Mouse (Mus musculus): ENCODE results near the gene Peli2.

Peli2 gene

GRCm38 (mm10) chr14:48190946-48191345 lies 70.3 kb downstream of the Peli2 start:
- DNase-seq (ENCODE audit: low spot score): no peak

GRCm38 (mm10) chr14:48191925-48192324 lies 71.3 kb downstream of the Peli2 start:
- no peak for DNase-seq (ENCODE audit: low spot score)

DNA sequence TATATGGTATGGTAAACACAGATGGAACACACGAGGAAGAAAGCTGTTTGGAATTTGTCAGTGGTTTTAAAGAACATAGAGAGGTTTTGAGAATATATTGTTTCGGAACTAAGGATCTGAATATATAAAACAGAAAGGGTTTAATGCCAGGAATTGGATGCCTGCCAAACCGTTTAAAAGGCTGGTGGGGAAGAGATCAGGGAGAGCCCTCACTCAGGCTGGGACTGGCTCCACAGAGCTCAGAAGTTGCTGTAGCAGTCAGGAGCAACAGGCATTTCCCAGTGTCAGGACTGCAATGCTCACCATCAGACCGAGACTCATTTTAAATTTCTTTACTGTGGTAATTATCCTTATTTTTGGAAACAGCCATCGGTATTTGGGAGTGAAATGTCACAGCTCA lies 76.2 kb downstream of the Peli2 start:
- no peak for DNase-seq (ENCODE audit: low spot score)

DNA sequence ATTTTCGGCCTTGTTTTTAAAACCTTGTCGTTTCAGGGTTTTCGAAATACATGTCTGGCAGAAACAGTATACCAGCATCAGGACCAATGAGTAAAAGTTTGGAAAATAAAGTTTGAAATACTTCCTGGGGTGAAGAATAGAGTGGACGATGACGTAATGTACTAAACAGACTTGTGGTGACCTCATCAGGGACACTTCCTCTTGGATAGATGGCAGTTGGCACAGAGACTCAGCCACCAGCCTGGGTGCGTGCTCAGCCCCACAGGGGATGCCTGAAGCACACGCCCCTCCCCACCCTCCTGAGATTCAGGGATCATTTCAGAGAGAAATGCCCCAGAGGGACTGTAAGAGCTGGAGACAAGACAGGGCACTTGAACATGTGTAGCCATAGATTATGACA lies 76.7 kb downstream of the Peli2 start:
- DNase-seq (ENCODE audit: low spot score): no peak

DNA sequence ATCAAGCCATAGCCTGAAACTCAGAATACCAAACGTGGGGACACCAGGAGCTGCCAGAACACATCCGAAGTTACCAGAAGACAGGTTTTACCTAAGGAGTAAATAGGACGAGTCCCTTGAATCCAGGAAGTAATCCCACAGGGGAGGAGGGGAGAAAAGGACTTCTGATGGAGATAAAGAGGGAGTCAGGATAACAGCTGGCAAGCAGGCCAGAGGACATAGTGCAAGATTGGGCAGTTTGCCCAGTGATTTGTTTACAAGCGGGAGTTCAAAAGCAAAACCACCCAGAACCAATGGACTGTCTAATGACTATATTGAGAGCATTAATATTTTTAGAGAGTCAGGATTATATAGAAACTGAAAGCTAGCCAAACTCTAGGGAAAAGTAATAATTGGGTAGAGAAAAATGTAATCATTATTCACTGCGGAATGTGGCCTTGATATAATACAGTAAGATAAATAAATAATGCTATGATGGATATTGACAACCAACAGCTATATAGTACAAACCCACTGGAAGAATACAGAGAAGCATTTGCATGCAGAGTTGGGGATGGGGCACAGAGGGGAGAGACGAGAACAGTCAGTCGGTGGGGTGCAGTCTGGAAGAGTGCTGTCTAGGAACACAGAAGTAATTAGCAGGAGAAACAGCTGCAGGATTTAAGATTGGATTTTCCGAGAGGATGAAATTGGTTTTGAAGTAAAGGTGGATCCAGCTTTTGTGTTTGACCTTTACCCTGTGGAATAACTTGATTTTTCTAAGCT lies 77.7 kb downstream of the Peli2 start:
- no peak for DNase-seq (ENCODE audit: low spot score)

DNA sequence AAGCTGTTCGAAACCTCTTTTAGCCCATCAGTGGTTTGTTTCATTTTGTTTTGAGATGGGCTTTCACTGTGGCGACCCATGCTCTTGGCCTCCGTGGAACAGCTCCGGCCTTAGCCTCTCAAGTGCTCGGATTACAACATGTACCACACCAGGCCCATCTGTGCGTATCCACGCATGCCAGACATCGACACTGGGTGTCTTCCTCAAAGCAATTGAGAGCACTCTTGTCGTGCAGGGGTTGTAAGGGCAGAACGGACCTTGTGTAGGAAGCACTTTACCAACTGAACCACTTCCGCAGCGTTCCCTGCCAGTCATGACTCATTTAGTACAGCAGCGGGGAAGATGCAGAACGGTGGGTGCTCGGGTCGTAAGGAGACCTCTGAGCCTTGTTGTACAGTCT lies 78.3 kb downstream of the Peli2 start:
- no peak for DNase-seq (ENCODE audit: low spot score)

- DNase-seq (ENCODE audit: low spot score): no peak
Measured at GRCm38 (mm10) chr14:48199506-48199905, 78.9 kb downstream of the Peli2 start.

GRCm38 (mm10) chr14:48200291-48200690 lies 79.7 kb downstream of the Peli2 start:
- no peak for DNase-seq (ENCODE audit: low spot score)

- no peak for DNase-seq (ENCODE audit: low spot score)
Measured at GRCm38 (mm10) chr14:48200788-48201187, 80.2 kb downstream of the Peli2 start.

DNA sequence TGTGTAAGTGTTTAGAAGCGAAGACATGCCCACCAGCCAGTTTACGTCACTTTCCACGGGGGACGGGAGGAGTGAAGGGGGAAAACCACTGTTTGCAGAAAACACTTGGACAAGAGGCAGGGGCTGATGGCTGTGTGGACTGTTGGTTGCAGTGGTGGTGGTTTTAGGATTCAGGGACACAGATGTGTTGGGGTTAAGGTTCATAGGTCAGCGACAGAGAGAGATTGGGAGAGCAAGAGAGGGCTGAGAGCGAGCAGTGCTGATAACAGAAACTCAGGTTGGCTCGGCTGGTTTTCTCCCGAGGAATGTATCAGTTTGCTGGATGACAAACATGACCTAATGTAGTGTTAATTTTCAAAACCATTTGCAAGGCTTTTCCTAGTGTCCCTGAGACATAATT lies 80.8 kb downstream of the Peli2 start:
- DNase-seq (ENCODE audit: low spot score): no peak

DNA sequence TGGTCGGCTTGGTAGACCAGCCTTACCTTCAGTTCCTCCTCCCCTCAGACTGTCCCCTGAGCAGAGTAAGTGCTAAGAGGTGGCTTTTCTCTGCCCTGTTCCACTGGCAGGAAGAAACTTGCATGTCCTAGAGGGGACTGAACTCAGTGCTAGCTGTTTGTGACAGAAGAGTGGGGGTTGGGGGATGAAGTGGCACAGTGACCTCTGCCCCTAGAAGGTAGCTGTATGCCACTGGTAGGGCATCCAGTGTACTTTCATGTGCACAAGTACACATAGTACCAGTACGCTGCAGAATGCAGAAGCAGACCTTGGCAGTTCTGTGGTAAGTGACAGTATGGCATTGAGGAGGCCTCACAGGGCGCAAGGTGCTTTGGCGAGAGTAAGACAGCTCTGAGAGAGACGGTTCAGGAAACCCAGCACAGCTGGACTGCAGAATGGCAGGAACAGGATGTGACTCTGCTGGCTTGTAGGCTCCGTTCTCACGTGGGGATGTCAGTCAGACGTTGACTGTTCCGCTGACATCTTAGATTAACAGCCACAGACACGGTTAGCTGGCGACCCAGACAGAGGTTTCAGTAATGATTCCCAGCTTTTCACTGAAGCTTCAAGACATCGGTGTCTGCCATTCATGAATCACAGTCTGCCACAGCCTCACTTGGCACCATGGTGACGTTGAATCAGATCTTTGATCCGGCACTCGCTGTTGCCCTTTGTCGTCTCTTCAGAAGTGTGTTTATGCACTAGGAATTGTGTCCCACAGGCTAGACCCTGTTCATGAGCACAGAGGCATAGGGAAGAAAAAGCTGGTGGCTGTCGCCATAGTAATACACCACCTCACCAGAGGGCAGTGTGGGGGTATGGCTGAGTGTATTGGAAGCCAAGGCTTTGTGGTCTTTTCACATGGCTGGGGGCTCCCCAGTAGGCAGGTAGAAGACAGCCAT lies 81.7 kb downstream of the Peli2 start:
- no peak for DNase-seq (ENCODE audit: low spot score)

GRCm38 (mm10) chr14:48205044-48205443 lies 84.4 kb downstream of the Peli2 start:
- no peak for DNase-seq (ENCODE audit: low spot score)

DNA sequence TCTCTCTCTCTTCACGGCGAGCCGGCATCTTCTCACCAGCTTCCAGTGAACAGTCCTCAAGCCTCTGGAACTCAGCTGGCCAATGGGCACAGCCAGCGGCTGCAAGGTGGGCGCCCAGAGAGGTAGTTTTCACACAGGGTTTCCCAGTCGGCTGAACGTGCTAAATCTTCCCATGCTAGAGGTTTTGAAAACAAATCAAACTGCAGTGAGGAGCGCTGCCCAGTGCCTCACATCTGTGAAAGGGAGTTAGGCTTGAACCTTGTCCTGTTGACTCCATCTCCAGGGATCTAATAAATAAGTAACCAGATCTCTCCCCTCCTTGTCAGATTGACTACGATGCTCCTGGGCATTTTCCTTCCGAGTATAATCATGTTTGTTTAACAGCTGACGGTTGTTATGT lies 85.0 kb downstream of the Peli2 start:
- DNase-seq (ENCODE audit: low spot score): no peak

GRCm38 (mm10) chr14:48207119-48207518 lies 86.5 kb downstream of the Peli2 start:
- DNase-seq (ENCODE audit: low spot score): peak; percentile 49

DNA sequence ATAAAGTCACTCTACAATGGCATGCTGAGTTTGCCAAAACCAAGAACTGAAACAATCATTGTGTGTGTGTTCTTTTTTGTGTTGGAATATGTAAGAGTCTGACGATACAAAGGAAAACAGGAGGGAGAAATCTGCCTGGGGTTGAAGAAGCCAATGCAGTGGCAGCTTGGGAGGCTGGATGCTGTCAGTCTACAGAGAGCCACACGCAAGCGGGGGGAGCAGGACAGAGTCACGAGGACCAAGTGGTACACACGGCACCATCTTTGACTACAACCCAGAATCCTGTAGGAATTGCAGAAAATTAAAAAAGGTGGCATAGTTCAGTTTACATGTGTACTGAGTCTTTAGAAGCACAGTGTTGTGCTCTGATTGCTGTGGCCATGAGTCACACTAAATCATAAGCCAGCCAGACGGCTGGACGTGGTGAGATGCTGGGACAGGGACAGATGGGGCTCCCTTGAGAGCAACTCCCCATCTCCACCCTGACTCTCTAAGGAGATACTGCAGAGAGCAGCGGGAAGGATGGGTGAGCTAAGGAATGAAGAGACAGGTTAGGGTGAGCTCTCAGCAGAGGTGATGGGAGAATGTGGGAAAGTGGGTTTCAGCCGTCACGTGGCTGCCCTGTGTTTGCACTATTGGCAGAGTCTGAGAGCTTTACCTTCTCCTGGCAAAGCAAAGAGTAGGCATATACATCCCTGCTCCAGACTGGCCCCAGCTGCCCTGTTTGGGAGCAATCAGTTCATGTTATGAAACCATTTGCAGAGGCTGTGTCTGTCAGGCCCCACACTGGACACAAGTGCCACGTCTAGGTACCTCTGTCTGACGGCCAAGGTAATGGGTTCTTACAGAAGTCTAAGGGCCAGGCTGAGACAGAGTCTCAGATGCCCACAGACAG lies 87.4 kb downstream of the Peli2 start:
- DNase-seq (ENCODE audit: low spot score): no peak

DNA sequence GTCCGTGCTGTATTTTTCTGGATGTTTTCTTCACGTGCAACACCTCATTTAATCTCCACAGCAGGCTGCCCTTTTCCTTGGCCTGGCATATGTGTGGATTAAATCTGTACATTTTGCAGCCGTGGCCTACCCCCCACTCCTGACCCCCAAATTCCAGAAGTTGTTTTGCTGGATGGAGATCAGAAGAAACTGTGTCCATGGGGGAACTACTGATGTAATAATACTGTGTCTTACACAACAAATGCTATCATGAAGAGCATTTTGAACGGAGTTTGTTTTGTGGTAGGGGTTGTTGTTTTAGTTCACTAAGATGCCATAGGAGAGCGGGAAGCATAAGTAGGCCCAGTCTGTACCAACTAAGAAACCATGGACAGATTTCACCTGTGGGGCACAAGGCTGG lies 88.8 kb downstream of the Peli2 start:
- DNase-seq (ENCODE audit: low spot score): no peak

- DNase-seq (ENCODE audit: low spot score): no peak
Measured at GRCm38 (mm10) chr14:48210089-48210488, 89.5 kb downstream of the Peli2 start.

DNA sequence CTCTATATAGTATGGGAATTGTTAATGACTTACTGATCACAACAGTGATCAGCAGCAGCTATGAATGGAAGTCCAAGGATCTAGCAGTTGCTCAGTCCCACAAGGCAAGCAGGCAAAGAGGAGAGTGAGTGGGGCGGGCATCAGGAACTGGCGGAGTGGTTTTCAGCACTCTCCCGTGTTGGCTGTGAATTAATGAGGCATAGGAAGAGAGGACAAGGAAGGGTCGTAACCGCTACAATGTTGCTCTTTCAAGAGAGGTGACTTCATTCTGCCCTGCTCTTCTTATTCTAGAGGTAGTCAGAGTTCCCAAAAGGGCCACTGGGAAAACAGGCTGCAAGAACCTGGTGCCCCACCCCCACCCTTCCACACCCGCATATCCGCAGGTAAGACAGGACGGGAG lies 90.9 kb downstream of the Peli2 start:
- DNase-seq (ENCODE audit: low spot score): no peak

DNA sequence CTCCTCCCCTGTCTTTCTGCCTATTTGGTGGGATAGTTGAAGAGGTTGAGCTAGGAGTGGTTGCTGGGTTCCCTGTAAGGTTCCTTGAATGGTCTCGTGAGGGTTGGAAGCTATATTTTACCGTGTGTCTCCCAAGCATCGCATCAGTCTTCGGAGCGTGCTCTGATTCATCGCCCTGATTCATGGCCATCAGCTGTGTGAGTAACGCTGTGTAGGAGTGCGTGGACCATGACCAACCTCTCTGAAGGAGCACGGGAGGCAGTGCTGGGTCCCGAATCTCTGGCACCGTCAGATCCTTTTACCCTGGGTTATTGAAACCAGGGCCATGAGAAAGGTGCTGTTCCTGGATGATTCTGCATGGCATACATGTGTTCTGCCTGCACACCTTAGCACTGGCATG lies 92.2 kb downstream of the Peli2 start:
- no peak for DNase-seq (ENCODE audit: low spot score)

DNA sequence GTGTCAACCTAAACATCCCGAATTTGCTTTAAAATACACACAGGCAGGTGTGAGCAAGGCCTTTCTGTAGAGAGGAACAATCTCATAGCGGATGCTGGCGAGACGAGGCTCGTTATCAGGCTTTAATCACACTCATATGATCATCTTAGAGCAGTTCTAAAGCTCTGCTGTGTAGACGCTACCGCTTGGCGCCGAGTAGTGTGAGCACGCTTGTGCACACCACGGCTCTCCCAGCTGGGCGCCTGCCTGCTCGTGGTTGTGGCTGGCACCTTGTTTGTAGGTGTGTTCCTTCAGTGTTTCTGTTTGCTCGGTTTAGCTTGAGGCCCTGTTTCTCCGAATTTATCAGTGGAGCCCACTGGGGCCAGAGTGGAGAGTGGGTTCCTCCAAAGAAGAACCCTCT lies 93.0 kb downstream of the Peli2 start:
- DNase-seq (ENCODE audit: low spot score): no peak

DNA sequence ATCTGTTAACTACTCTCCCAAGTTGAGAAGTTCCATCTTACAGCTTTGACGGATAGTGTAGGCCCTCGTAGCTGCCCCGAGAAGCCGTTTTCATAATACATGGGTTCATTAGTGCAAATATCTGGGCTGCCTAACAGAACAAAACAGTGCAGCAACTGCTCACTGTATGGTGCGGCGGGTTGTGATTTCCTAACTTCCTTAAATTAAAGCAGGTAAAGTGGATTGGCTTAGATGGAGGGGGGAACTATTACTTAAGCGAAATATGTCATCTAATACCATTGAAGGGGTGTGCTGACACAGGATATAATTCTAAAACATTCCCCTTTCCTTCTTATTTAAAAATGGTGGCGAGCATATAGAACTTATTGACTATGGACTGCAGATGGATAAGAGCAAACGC lies 101.4 kb downstream of the Peli2 start:
- no peak for DNase-seq (ENCODE audit: low spot score)

GRCm38 (mm10) chr14:48222684-48223083 lies 102.1 kb downstream of the Peli2 start:
- DNase-seq (ENCODE audit: low spot score): no peak
